Mouse (Mus musculus) erythroid progenitor cell, adult 5-6 weeks (primary cell): ENCODE data around the gene Syf2. TPM values are rescaled to one million over a fixed set of nuclear protein-coding genes. Genes with fewer than 3 reads are reported as not detected.

Experiments
- ATAC-seq: replicated peaks from 2 replicates; pipeline ENCODE4 v1.8.0; 2016; ENCODE audit warnings: moderate number of reproducible peaks, mild to moderate bottlenecking, moderate TSS enrichment, inconsistent platforms; ENCODE audit not compliant: poor library complexity, low FRiP score, severe bottlenecking
- total RNA-seq, 2 experiments: library from RNA; stranded (forward) in 1 of 2; stranded (reverse) in 1 of 2; fragments of 150-400 nt in 1 of 2; fragments of 186-747, 209-891 nt in 1 of 2; gene quantifications; 2 replicates each; pipeline versions ENCODE4 v1.2.3 to v1.2.4; 2015 to 2017; ENCODE audit warnings: low replicate concordance in 2 of 2

Gene Syf2
- total RNA-seq, 2 experiments from 2014 or later: 66.7 to 263 TPM

- peak; percentile 93 for ATAC-seq
Measured at GRCm38 (mm10) chr4:134963021-134963776, 32.5 kb downstream of the Syf2 start.

- ATAC-seq: peak; percentile 53
Measured at GRCm38 (mm10) chr4:134967887-134968604, 37.3 kb downstream of the Syf2 start.

- peak; percentile 22 for ATAC-seq
Measured at GRCm38 (mm10) chr4:134968605-134968976, 37.9 kb downstream of the Syf2 start.

GRCm38 (mm10) chr4:134975261-134975928 lies 44.7 kb downstream of the Syf2 start:
- no peak for ATAC-seq

DNA sequence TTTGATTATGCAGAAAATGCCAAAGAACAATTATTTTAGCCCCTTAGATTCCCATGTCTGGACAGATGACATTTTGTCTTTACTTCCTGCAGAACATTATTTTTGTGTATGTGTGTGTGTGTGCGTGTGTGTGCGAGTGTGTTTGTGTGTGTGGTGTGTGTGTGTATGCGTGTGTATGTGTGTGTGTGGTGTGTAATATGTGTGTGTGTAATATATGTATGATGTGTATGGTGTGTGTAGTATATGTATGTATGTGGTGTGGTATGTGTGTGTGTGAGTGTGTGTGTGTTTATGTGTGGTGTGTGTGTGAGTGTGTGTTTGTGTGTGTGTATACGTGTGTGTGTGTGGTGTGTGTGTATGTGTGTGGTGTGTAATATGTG lies 45.2 kb downstream of the Syf2 start:
- no peak for ATAC-seq

DNA sequence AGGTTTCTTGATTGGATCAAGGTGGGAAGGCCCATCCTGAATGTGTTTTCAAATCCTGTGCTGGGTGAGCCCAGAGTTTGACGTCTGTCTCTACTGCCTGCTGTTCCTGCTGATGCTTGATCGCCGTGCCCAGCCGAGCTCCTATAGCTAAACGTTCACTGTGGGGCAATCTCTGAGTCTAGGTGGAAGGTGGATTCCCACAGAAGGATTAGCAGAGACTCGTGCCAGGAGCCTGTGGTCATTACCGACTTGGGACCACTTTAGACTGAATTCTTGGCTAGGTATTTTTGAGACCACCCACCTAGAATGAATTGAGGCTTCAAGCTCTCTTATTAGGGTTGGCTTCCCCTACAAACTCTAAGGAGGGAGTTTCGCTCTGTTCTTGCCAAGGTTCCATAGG lies 48.2 kb downstream of the Syf2 start:
- no peak for ATAC-seq

DNA sequence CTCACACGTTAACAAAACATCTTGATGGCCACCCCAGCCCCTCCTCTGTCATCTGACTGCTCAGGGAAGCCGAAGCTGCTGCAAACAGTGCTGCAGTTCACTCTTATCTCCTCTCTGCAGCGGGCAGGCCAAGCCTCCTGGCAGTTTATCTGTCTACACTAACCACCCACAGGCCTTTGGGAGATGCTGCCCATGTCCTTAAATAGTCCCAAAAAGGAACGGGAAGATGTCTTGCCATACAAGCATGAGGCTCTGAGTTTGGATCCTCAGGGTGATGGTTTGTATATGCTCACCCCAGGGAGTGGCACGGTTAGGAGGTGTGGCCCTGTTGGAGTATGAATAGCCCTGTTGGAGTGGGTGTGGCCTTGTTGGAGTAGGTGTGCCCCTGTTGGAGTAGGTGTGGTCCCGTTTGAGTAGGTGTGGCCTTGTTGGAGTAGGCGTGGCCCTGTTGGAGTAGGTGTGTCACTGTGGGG lies 51.3 kb downstream of the Syf2 start:
- ATAC-seq: peak; percentile 89

- peak; percentile 56 for ATAC-seq
Measured at GRCm38 (mm10) chr4:134983136-134983535, 52.4 kb downstream of the Syf2 start.

DNA sequence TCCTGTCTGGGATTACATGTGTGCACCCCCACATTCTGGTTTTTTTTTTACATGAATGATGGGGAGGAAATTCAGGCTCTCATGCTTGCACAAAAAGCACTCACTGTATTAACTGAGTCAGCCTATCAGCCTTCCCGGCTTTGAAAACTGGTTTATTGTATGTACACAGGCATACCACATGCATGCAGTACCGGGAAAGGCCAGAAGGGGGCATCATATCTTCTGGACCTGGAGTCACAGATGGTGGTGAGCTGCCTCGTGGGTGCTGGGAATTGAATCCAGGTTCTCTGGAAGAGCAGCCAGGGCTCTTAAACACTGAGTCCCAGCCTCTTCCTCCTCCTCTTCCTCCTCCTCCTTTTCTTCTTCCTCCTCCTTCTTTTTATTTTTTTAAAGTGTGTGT lies 53.9 kb downstream of the Syf2 start:
- ATAC-seq: no peak

DNA sequence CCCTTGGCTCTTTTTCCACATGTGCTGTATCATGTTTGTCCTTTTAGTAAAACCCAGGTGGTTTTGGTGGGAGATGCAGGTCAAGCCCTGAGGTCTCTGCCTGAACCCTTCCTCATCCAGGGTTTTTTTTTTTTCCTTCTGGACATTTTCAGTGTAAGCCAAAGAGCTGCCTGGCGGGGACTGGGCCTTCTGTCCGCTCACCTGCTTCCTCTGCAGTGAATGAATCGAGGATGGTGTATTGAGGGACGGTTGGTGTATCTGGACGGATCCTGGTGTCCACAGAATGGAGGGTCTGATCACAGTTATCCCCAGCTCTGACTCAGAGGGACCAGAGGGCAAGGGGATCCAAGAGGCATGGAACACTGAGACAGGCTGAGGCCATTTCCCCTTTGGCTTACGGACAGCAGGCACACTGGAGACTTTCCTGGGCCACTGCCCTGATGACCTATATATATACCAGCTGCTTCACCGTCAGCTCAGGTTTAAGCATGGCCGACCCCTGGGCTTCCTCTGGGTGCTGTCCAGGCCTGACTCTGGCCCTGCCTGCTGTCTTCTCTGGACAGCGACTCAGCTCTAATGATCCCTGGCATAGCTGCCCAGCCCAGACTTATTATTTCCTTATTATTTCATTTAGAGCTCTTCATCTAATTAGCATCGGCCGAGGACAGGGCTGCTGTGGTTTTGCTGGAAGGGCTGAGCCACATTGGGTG lies 55.1 kb downstream of the Syf2 start:
- ATAC-seq: no peak

DNA sequence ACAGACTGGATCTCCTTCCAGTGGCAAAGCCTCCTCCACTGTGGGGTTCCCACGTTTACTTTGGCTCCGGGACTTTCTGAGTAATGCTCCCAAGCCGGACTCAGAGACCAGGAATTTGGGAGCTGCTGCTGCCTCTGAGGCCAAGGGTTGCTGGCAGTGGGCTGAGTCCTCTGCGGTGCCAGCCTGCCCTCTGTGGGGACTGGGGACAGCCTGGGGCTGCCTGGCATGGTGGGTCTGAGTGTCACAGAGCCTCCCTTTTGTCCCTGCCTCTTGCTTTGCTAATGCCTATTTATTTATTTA lies 55.6 kb downstream of the Syf2 start:
- no peak for ATAC-seq

DNA sequence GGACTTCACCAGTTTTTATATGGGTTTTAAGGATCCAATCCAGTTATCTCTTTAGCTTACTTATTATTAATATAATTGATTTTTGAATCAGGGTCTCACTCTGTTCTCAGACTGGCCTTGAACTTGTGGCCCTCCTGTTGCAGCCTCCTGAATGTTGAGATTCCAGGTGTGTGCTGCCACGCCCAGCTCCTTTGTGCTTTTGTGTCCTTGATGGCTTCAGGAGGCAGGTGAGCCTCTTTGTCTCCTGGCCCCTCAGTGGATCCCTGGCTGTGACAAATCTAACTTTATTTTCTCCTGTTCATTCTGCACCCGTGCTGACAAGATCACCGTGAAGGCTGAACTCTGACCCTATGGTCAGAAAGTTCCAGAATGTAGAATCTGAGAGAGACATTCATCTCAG lies 56.3 kb downstream of the Syf2 start:
- no peak for ATAC-seq

Other genes starting within 250 kb of the Syf2 start
- 2.9 TPM in 2 replicates for gene Man1c1, start 226.6 kb upstream of the Syf2 start, total RNA-seq (2015; ENCODE audit: low replicate concordance)
- gene Man1c1, start 226.6 kb upstream of the Syf2 start, total RNA-seq (2017; ENCODE audit: low replicate concordance): 1.0 and 1.8 TPM in 2 replicates
- gene Ldlrap1, start 162.9 kb upstream of the Syf2 start, total RNA-seq (2015; ENCODE audit: low replicate concordance): 6.5 and 27.7 TPM in 2 replicates
- gene Ldlrap1, start 162.9 kb upstream of the Syf2 start, total RNA-seq (2017; ENCODE audit: low replicate concordance): 17.3 and 21.3 TPM in 2 replicates
- 61.6 and 62.9 TPM in 2 replicates for gene Maco1, start 77.6 kb upstream of the Syf2 start, total RNA-seq (2015; ENCODE audit: low replicate concordance)
- 125 and 136 TPM in 2 replicates for gene Maco1, start 77.6 kb upstream of the Syf2 start, total RNA-seq (2017; ENCODE audit: low replicate concordance)
- gene Rhd, start 66.4 kb upstream of the Syf2 start, total RNA-seq (2015; ENCODE audit: low replicate concordance): 1,050 and 1,093 TPM in 2 replicates
- gene Rhd, start 66.4 kb upstream of the Syf2 start, total RNA-seq (2017; ENCODE audit: low replicate concordance): 1,285 and 1,461 TPM in 2 replicates
- 85.5 and 150 TPM in 2 replicates for gene Tmem50a, start 15.9 kb upstream of the Syf2 start, total RNA-seq (2015; ENCODE audit: low replicate concordance)
- 70.6 and 90.5 TPM in 2 replicates for gene Tmem50a, start 15.9 kb upstream of the Syf2 start, total RNA-seq (2017; ENCODE audit: low replicate concordance)
- 722 and 849 TPM in 2 replicates for gene Rsrp1, start 7.3 kb upstream of the Syf2 start, total RNA-seq (2015; ENCODE audit: low replicate concordance)
- 222 and 384 TPM in 2 replicates for gene Rsrp1, start 7.3 kb upstream of the Syf2 start, total RNA-seq (2017; ENCODE audit: low replicate concordance)
- gene Runx3, start 189.8 kb downstream of the Syf2 start, total RNA-seq (2015; ENCODE audit: low replicate concordance): 5.9 and 10.8 TPM in 2 replicates
- 0.51 TPM in 1 of 2 replicates, not detected in the other for gene Runx3, start 189.8 kb downstream of the Syf2 start, total RNA-seq (2017; ENCODE audit: low replicate concordance)